Mouse (Mus musculus): ENCODE data around the gene Zfp579. TPM values are rescaled to one million over a fixed set of nuclear protein-coding genes. Genes with fewer than 3 reads are reported as not detected.

Zfp579 gene
- polyA plus RNA-seq, 1 experiment: 39.2 TPM

DNA sequence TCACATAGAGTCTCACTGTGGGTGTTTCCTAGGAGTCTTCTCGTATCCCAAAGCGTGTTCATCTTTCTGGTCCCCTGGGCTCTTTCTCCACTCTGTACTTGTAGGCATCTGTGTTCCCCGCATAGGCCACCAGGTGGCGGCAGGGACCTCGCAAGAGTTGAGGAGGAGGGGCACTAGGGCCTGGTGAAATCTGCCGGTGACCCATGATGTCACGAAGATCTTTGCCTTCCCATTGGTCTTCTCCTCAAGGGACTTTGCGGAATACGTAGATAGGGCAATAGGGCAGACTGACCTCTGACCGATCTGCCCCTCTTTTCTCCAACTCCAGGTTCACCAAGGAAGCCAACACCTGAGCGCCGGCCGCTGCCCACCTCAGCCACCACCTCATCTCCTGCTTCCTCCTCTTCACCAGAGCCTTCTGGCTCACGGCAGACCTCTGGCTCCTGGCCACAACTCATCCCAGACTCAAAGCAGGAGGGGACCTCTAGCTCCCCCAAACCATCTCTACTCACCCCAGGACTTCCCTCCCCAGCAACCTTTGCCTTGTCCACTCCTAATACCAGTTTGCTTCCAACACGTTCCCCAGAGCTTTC is 52.6 kb downstream of the Zfp579 start:
- H3K27ac ChIP-seq (ENCODE audit: insufficient read depth, low read length): no peak overlapping the region

DNA sequence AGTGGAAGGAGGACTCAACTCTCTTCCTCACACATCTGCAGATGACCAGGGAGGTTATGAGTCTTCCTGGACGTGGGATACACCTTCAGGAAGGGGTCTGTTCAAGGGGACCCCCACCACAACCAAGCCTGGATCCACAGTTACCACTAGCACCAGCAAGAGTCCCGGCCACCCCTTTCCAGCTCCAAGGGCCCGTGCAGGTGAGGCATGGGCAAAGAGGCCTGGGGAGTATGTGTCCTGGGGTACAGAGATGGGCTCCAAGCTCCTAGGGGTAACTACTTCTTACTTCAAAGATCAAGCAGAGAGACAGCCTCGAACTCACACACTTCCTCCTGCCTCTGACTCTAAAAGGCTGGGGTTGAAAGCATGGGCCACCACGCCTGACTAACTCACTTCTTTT is 53.3 kb downstream of the Zfp579 start:
- Histone ChIP-seq H3K27ac (ENCODE audit: insufficient read depth, low read length) (no peak overlapping the region), H3K4me1 (ENCODE audit: control insufficient read depth, insufficient read depth, low read length) (no peaks in the 10 kb centered on the region), H3K4me3 (ENCODE audit: insufficient read depth, low read length) (no peak overlapping the region)
- TF ChIP-seq POLR2A (IDR thresholded peaks at IDR 0.05; ENCODE audit: extremely low read depth, insufficient read depth, low read length) (no peak), CTCF (IDR thresholded peaks at IDR 0.05; ENCODE audit: extremely low read depth, insufficient read depth, low read length) (no peak)

More for the DNA sequence above, 52.6 kb downstream of the Zfp579 start:
- peak overlapping the region; percentile 23 for H3K4me3 ChIP-seq (ENCODE audit: insufficient read depth, low read length)
- no peaks in the 10 kb centered on the region for H3K4me1 ChIP-seq (ENCODE audit: control insufficient read depth, insufficient read depth, low read length)
- TF ChIP-seq POLR2A (IDR thresholded peaks at IDR 0.05; ENCODE audit: extremely low read depth, insufficient read depth, low read length) (no peak), CTCF (IDR thresholded peaks at IDR 0.05; ENCODE audit: extremely low read depth, insufficient read depth, low read length) (peak; percentile 87)

DNA sequence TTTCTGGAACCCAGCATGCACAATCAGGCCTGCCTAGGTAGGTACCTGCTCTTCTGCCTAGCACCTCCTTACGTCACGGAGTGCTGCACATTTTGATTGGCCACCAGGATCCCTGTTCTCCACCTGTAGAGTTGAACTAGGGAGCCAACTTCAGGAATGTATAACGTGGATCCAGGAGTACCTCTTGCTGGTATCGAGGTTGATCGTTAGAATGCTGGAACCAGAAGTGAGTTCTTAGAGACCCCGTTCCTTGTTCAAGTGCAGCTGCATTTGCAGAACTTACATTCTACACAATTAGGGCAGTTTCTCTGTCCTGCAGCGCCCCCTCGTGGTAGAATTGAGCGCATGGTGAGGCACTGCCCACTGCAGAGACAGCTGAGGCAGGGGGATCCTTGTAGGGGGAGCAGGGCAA is 55.9 kb downstream of the Zfp579 start:
- H3K27ac ChIP-seq (ENCODE audit: insufficient read depth, low read length): no peak overlapping the region
- TF ChIP-seq CTCF (IDR thresholded peaks at IDR 0.05; ENCODE audit: extremely low read depth, insufficient read depth, low read length) (peak; percentile 78), POLR2A (IDR thresholded peaks at IDR 0.05; ENCODE audit: extremely low read depth, insufficient read depth, low read length) (no peak)
- no peaks in the 10 kb centered on the region for H3K4me1 ChIP-seq (ENCODE audit: control insufficient read depth, insufficient read depth, low read length)
- H3K4me3 ChIP-seq (ENCODE audit: insufficient read depth, low read length): no peak overlapping the region

DNA sequence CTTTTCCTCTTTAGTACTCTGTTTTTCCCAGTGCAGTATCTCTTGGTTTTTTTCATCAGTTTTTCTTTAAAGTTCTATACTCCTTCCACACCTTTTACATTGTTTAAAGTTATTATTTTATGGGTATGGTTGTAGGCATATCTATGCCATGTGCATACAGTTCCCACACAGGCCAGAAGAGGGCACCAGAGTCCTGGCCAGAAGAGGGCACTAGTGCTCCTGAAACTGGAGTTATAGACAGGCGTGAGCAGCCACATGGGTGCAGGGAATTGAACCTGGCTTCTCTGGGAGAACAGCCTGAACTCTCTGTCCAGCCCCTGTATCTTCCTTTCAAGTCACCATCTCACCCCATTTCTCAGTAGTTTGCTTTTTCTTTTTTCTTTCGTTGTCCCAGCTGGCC is 57.5 kb downstream of the Zfp579 start:
- H3K27ac ChIP-seq (ENCODE audit: insufficient read depth, low read length): no peak overlapping the region
- no peak for TF ChIP-seq POLR2A (IDR thresholded peaks at IDR 0.05; ENCODE audit: extremely low read depth, insufficient read depth, low read length)
- TF ChIP-seq CTCF (IDR thresholded peaks at IDR 0.05; ENCODE audit: extremely low read depth, insufficient read depth, low read length): peak; percentile 83
- H3K4me1 ChIP-seq (ENCODE audit: control insufficient read depth, insufficient read depth, low read length): no peaks in the 10 kb centered on the region
- H3K4me3 ChIP-seq (ENCODE audit: insufficient read depth, low read length): no peak overlapping the region

DNA sequence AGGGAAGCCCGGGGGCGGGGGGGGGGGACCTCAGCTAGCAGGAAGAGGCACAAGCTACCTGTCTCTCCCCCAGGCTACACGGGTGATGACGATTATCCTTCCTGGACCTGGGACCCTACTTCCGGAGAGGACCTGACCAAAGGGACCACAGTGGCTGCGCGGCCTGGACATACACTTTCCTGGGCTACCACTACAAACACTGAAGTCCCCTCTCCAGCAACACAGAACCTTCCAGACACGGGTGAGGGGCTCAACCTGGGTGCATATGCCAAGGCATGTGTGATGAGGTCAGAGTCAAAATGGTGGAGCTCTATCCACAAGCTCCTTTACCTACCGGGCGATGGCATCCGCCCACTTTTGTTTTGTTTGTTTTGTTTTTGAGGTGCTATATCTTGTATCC is 58.6 kb downstream of the Zfp579 start:
- Histone ChIP-seq H3K4me3 (ENCODE audit: insufficient read depth, low read length) (no peak overlapping the region), H3K27ac (ENCODE audit: insufficient read depth, low read length) (no peak overlapping the region), H3K4me1 (ENCODE audit: control insufficient read depth, insufficient read depth, low read length) (no peaks in the 10 kb centered on the region)
- no peak for TF ChIP-seq CTCF (IDR thresholded peaks at IDR 0.05; ENCODE audit: extremely low read depth, insufficient read depth, low read length)
- TF ChIP-seq POLR2A (IDR thresholded peaks at IDR 0.05; ENCODE audit: extremely low read depth, insufficient read depth, low read length): no peak

DNA sequence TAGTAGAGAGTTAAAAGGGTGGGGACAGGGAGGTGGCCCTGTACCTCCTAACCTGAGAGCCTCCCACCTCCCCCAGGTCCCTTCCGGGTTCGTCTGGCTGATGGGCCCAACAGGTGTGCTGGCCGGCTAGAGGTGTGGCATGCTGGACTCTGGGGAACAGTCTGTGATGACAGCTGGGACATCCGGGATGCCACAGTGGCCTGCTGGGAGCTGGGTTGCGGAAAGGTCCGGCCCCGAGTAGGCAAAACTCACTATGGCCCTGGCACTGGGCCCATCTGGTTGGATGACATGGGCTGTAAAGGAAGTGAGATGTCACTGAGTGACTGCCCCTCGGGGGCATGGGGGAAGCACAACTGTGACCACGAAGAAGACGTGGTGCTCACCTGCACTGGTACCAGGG is 59.1 kb downstream of the Zfp579 start:
- H3K4me3 ChIP-seq (ENCODE audit: insufficient read depth, low read length): no peak overlapping the region
- TF ChIP-seq CTCF (IDR thresholded peaks at IDR 0.05; ENCODE audit: extremely low read depth, insufficient read depth, low read length): no peak
- TF ChIP-seq POLR2A (IDR thresholded peaks at IDR 0.05; ENCODE audit: extremely low read depth, insufficient read depth, low read length): no peak
- H3K4me1 ChIP-seq (ENCODE audit: control insufficient read depth, insufficient read depth, low read length): no peaks in the 10 kb centered on the region

DNA sequence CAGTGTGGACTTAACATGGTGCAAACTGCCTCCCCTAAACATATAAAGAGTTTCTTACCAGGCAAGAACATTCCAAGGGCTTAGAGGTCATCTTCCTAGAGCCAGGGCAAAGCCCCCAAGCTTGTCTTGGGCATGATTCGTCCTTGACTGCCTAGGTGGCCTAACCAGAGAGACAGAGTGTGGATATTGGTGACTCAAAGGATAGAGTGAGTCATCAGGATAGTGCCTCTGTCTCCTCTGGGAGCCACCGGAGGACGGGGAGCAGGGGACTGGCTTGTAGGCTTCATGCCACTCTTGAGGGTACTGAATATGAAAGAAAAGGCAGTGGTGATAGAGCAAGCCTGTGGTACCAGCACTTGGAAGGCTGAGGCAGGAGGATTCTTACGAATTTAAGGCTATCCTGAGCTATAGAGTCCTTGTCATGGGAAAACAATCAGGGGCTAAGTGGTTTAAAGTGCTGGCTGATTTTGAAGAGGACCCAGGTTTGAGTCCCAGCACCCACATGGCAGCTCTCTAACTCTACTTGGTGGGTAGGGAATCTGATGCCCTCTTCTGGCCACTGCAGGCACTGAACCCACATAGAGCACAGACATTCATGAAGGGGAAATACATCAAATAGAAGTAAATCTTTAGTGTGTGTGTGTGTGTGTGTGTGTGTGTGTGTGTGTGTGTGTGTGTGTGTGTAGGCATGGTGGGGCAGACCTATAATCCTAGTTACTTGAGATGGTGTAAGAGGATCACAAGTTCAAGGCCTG is 61.6 kb downstream of the Zfp579 start:
- TF ChIP-seq CTCF (IDR thresholded peaks at IDR 0.05; ENCODE audit: extremely low read depth, insufficient read depth, low read length) (no peak), POLR2A (IDR thresholded peaks at IDR 0.05; ENCODE audit: extremely low read depth, insufficient read depth, low read length) (no peak)
- Histone ChIP-seq H3K27ac (ENCODE audit: insufficient read depth, low read length) (no peak overlapping the region), H3K4me1 (ENCODE audit: control insufficient read depth, insufficient read depth, low read length) (no peaks in the 10 kb centered on the region), H3K4me3 (ENCODE audit: insufficient read depth, low read length) (no peak overlapping the region)

More for the DNA sequence above, 59.1 kb downstream of the Zfp579 start:
- H3K27ac ChIP-seq (ENCODE audit: insufficient read depth, low read length): no peak overlapping the region

Other genes with a start within 250 kb of the Zfp579 start
- gene Cox6b2, start 243.1 kb downstream of the Zfp579 start, polyA plus RNA-seq (2012; rRNA removed): 15.1 and 20.3 TPM in 2 replicates
- not detected in 2 replicates for gene Fam71e2, start 224.9 kb downstream of the Zfp579 start, polyA plus RNA-seq (2012; rRNA removed)
- gene Il11, start 213.3 kb downstream of the Zfp579 start, polyA plus RNA-seq (2012; rRNA removed): 0.35 and 0.36 TPM in 2 replicates
- not detected in 2 replicates for gene Tmem190, start 213.2 kb downstream of the Zfp579 start, polyA plus RNA-seq (2012; rRNA removed)
- gene Tmem238, start 206.5 kb downstream of the Zfp579 start, polyA plus RNA-seq (2012; rRNA removed): 4.6 and 4.9 TPM in 2 replicates
- 257 and 299 TPM in 2 replicates for gene Rpl28, start 203.3 kb downstream of the Zfp579 start, polyA plus RNA-seq (2012; rRNA removed)
- gene Ube2s, start 183.6 kb downstream of the Zfp579 start, polyA plus RNA-seq (2012; rRNA removed): 177 and 181 TPM in 2 replicates
- 135 and 143 TPM in 2 replicates for gene Shisa7, start 151.5 kb downstream of the Zfp579 start, polyA plus RNA-seq (2012; rRNA removed)
- gene Isoc2b, start 125.9 kb downstream of the Zfp579 start, polyA plus RNA-seq (2012; rRNA removed): 12.3 and 15.7 TPM in 2 replicates
- 11.7 and 11.8 TPM in 2 replicates for gene Isoc2a, start 119.0 kb downstream of the Zfp579 start, polyA plus RNA-seq (2012; rRNA removed)
- 0.31 and 0.32 TPM in 2 replicates for gene Gm36210, start 89.6 kb downstream of the Zfp579 start, polyA plus RNA-seq (2012; rRNA removed)
- gene Zfp628, start 80.9 kb downstream of the Zfp579 start, polyA plus RNA-seq (2012; rRNA removed): 9.7 TPM in 2 replicates
- gene Nat14, start 74.1 kb downstream of the Zfp579 start, polyA plus RNA-seq (2012; rRNA removed): 91.7 and 94.0 TPM in 2 replicates
- 3.8 and 4.1 TPM in 2 replicates for gene Ssc5d, start 70.4 kb downstream of the Zfp579 start, polyA plus RNA-seq (2012; rRNA removed)
- gene Sbk2, start 31.8 kb downstream of the Zfp579 start, polyA plus RNA-seq (2012; rRNA removed): 0.32 and 0.48 TPM in 2 replicates
- 1.2 TPM in 2 replicates for gene Sbk3, start 25.0 kb downstream of the Zfp579 start, polyA plus RNA-seq (2012; rRNA removed)
- gene Zfp524, start 18.3 kb upstream of the Zfp579 start, polyA plus RNA-seq (2012; rRNA removed): 15.3 and 15.6 TPM in 2 replicates
- gene Fiz1, start 18.5 kb upstream of the Zfp579 start, polyA plus RNA-seq (2012; rRNA removed): 21.5 TPM in 2 replicates
- not detected in 2 replicates for gene Gm44973, start 19.3 kb upstream of the Zfp579 start, polyA plus RNA-seq (2012; rRNA removed)
- 28.7 and 30.0 TPM in 2 replicates for gene Zfp865, start 24.2 kb upstream of the Zfp579 start, polyA plus RNA-seq (2012; rRNA removed)
- gene Ccdc106, start 24.4 kb upstream of the Zfp579 start, polyA plus RNA-seq (2012; rRNA removed): 68.6 and 70.2 TPM in 2 replicates
- gene 4632433K11Rik, start 38.0 kb upstream of the Zfp579 start, polyA plus RNA-seq (2012; rRNA removed): not detected in 2 replicates
- gene Zfp784, start 42.3 kb upstream of the Zfp579 start, polyA plus RNA-seq (2012; rRNA removed): 5.7 and 6.5 TPM in 2 replicates
- 34.4 and 36.9 TPM in 2 replicates for gene Zfp580, start 55.4 kb upstream of the Zfp579 start, polyA plus RNA-seq (2012; rRNA removed)
- gene U2af2, start 66.0 kb upstream of the Zfp579 start, polyA plus RNA-seq (2012; rRNA removed): 184 TPM in 2 replicates
- gene Epn1, start 84.1 kb upstream of the Zfp579 start, polyA plus RNA-seq (2012; rRNA removed): 420 and 464 TPM in 2 replicates
- not detected in 2 replicates for gene Rfpl4, start 120.8 kb upstream of the Zfp579 start, polyA plus RNA-seq (2012; rRNA removed)
- gene Rasl2-9, start 129.8 kb upstream of the Zfp579 start, polyA plus RNA-seq (2012; rRNA removed): 0.27 and 0.36 TPM in 2 replicates
- gene Vmn1r55, start 153.5 kb upstream of the Zfp579 start, polyA plus RNA-seq (2012; rRNA removed): not detected in 2 replicates
- gene Vmn1r56, start 200.6 kb upstream of the Zfp579 start, polyA plus RNA-seq (2012; rRNA removed): not detected in 2 replicates
- gene Vmn1r57, start 222.3 kb upstream of the Zfp579 start, polyA plus RNA-seq (2012; rRNA removed): not detected in 2 replicates

Measured in cortical plate, adult 2 months (tissue).